Mouse (Mus musculus) erythroblast, embryonic 14.5 days (primary cell): ENCODE measurements around the gene Hist2h3c1.

ENCODE experiments used
- GATA1 ChIP-seq: IDR thresholded peaks from 2 replicates; pipeline ENCODE4 v1.6.1; 2012; ENCODE audit warnings: low read length, inconsistent platforms, mixed read lengths
- TAL1 ChIP-seq: IDR thresholded peaks from 3 replicates; pipeline ENCODE4 v1.6.1; 2012; ENCODE audit warnings: low read length, inconsistent platforms, mixed read lengths

DNA sequence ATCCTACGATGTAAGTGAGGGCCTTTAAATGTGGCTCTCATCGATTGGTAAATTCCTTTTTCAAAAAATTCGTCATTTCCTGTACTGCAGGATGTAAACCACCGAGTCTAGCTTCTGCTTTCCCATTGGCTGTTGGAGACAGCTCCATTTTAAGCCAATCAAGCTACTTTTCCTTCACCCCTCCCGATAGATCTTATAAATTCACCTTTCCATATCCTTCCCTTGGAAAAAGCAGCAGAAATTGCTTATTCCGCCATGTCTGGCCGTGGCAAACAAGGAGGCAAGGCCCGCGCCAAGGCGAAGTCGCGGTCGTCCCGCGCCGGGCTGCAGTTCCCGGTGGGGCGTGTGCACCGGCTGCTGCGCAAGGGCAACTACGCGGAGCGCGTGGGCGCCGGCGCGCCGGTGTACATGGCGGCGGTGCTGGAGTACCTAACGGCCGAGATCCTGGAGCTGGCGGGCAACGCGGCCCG lies 26.8 kb upstream of the Hist2h3c1 start, which contains the start of the genes Bola1 and Hist2h2ab:
- no peak for TF ChIP-seq GATA1
- no peak for TF ChIP-seq TAL1
